Mouse (Mus musculus) right cerebral cortex, postnatal 10 days (tissue): Measurements from ENCODE around the gene Jph2.
"Not testable (repeated sequence)": the region's sequence is repeated elsewhere in the genome, so short reads cannot be mapped to it uniquely, and the experiment has no call there.

Experiments
- DNase-seq, 2 experiments: peaks; one replicate each; pipeline ENCODE4 v3.0.0; 2021; ENCODE audit warnings: low spot score in 2 of 2

Gene Jph2

DNA sequence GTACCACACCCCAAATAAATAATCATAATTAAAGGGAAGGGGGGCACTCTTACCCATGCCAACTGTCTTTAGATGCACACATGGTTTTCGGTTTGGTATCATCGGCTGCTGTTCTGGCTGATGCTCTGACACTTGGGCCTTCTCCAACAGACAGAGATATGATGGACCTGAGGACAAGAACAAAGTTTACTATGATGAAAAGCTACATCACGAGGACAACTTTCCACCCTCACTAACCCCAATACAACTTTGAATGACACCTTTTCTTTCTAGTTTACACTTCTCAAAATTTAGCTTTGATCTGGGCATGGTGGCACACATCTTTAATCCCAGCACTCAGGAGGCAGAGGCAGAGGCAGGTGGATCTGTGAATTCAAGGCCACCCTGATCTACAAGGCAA lies 13.6 kb upstream of the Jph2 start:
- DNase-seq: not testable (repeated sequence)

DNA sequence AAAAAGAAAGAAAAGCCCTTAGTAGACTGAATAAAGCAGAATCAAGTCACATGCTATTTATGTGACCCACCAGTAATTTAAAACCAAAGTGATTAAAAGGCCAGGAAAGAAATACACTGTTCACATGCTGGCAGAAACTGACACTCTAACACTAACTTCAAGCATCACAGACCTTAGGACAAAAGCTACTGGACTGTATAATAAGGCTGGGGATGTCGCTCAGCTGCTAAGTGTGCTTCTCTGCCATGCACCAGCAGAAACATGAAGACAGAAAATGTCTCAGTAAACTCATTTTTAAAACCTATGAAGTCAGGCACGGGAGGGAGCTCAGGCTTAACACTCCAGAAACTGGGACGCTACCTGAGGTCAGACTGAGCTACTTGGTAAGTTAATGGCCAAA lies 12.4 kb upstream of the Jph2 start:
- no peak for DNase-seq

DNA sequence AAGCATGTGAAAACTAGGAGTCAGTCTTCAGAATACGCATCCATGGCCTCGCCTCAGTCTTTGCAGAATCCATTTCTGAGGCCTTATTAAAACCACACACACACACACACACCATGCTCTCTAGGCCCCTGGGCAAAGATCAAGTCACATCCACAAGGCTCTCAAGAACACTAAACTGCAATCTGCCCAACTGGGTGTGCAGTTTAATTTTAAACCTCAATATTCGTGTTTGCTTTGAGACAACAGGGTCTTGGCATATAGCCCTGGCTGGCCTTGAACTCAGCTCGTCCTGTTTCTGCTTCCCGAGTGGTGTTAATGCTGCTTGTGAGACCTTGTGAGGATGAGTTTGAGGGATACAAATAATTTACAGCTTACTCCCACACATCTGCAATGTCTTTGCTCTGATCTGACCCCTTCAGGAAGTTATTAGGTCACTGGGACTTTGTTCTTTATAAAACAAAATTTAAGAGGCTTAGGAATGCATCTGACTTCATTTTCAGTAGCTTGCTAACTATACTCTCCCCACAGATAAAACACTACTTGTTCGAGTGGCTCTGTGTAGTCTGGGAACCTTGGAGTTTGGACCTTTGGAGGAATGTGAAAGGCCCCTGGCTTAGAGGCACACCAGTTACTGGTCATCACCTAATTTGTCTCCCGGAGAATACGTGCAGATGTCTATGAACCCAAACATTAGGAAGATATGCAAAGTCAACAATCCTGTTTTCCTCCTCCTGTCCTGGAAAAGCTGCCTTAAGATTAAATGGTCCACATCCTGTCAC lies 6.4 kb upstream of the Jph2 start:
- DNase-seq: no peak

DNA sequence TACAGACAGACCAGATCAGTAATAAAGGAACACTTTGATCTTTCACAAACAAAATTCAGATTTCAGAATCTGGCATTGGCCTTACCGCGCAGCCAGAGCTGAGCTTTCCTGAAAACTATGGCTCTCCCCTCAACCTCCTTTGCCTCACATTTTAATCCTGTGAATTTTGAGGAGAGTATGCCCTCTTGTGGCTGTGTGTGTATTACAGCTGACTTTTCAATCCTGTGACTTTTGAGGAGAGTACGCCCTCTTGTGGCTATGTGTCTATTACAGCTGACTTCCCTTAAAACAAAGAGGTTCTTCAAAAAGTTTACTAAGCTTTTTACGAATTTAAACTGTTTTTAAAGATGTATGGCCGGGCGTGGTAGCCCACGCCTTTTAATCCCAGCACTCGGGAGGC lies 3.4 kb upstream of the Jph2 start:
- DNase-seq: peak; percentile 75 to 84

DNA sequence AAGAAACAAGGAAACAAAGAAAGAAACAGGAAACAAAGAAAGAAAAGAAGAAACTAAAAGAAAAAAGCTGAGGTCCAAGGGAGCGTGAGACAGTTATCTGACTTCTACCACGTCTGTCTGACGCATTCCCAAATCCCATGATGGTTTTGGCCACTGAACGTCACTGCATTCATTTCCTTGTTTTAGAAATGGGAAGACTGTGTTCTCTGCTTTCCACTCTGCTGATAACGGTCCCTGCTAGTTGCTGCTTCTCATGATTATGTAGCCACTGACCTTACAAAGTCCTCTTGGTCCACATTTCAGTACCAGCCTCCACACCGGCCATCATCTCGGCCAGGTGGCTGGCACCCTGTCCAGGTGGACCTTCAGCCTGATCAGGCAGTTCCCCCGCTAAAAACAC lies 1.4 kb upstream of the Jph2 start:
- no peak for DNase-seq

DNA sequence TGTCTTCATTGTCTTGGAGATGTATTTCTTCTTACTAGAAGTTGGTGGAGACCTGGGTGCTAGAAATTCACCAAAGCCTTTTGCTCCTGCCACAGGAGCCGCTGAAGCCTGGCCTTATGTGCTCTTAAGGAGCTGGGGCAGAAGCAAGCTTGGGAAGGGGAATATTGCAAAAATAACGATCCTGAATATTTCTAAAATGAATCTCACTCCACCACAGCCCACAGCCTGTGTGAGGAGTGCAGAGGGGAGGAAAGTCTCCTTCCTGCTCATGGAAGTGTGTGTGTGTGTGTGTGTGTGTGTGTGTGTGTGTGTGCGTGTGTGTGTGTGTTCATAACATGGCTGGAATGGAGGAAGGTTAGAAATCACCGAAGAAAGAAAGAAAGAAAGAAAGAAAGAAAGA lies 977 bp upstream of the Jph2 start:
- no peak for DNase-seq

DNA sequence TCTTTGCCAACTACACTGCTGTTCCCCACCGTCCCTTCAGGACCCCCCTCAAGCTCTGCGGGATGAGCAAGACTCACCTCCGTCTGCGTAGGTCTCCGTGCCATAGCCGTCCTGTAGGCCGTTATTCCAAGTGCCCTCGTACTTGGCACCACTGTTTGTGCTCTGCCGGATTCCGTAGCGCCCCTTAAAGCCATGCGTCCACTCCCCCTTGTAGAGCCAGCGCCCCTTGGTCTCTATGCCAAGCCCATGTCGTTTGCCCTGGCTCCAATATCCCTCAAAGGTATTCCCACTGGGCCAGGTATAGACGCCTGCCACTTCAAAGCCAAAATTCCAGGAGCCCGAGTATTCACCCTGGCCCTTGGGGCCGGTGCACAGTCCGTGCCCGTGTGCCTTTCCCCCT lies 722 bp downstream of the Jph2 start:
- DNase-seq: no peak

DNA sequence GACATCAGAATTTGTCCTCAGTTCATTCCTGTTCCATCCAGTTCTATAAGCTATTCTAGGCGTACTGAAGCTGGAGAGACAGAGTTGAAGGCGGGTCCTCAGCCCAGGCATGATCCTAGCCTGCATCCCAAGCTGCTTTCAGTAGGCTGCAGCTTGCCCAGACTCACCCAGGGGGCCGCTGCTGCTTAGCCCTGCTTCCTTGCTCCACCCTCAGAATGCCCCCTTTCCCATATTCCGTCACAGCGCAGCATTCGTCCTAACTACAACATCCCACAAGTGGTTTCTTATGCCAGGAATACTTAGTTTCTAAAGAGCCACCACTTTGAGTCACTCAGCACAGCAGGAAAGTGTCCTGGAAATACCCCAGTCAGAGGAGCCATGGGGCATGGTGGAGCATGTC lies 2.8 kb downstream of the Jph2 start:
- DNase-seq: no peak

DNA sequence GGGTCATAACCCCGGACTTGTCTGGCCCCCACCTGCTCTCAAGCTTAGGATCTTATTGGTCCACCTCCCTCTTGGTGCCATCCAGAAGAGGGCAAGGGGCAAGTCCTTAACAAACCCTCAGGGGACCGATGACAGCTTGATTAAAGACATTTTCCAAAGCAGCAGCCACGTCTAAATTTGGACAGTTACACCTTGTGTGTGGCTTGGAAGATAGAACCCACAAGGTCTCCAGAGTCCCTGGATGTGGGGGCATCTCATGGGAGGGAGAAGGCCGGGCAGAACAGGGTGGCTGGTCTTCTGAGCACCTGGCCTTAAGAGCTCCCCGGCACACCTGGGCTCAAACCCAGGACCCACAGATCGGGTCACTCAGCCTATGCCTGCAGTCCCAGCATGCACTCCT lies 3.8 kb downstream of the Jph2 start:
- no peak for DNase-seq

DNA sequence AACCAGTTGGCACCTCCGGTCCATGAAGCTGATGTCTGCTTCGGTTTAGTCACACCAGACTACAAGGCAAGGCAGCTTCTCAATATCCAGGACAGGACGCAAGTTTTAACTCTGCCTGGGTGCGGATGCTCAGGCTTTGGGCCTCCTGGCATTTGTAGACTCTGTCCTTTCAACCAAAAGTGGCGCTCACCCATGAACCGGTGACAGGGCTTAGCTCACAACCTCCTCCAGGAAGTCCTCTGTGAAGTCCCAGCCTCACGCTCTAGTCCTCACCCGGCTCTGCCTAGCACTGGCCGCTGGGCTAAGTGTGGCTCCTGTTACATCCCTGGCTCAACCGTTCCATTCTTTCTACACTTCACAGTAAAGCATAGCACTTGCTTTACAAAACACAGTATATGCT lies 4.6 kb downstream of the Jph2 start:
- DNase-seq: no peak

DNA sequence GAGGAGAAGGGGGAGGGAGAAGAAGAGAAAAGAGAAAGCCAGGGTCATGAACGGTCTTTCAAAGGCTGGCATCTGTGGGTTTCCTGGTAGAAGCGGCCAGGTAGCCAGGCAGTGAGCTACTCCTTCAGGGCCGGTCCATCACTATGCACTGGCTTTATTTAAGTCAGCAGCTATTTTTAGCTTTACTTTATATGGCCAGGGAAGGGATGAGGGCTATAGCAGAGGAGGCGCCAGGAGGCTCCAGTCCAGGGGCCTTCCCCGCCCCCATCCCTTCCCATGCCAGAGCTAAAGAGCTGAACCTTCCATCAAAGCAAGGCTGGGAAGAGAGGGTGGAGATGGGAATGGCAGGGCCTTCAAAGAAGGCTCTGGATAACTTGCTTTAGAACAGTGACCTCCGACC lies 5.4 kb downstream of the Jph2 start:
- DNase-seq: no peak

DNA sequence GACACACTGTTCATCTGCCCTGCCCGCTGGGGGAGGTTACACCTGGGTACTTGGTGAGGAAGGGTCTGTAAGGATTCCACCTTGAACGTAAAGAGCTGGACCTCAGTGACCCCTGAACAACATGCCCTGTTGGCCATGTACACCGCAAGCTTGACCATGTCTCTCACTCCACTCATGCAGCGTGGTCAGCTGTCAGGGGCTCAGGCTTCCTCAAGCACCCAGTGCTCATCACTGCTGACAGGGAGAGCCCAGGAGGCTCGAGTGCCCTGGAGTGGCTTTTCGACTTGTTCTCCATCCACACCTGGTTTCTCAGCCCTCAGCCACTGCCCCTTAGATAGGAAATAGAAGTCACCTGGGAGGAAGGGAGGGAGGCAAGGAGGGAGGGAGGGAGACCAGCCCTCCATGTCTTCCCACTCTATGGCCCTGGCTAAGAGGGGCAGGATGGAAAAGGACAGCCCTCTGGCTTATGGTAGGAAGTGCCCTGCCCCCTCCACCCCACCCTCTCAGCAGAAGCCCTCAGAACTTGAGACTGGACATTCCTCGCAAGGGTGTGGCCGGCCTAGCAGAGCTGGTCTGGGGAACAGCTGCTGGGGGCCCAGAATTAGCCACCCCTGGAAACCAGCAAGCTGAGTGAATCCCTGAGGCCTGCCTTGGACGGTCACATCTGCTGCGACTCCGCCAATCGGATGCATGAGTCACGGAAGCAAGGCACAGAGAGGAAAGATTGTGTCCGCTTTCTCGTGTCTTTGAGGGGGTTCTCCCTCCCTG lies 11.2 kb downstream of the Jph2 start:
- DNase-seq: no peak

DNA sequence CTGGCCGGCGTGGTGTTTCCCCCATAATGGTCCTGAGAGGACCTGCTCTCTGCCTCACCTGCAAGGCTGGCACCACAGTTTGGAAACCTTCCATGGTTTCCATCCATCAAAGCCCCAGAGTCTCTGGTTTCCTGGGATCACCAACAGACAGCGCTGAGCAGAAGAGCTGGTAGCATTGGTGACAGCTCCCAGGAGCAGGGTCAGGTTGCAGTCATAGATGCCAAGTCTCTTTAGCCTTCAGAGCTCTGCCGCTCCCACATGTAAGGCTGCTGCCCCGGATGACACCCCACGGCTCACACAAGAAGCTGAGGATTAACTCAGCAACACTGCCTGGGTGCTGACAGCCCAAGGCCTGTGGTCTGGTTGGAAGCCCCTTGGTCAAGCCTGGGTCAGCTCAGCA lies 12.7 kb downstream of the Jph2 start:
- no peak for DNase-seq

DNA sequence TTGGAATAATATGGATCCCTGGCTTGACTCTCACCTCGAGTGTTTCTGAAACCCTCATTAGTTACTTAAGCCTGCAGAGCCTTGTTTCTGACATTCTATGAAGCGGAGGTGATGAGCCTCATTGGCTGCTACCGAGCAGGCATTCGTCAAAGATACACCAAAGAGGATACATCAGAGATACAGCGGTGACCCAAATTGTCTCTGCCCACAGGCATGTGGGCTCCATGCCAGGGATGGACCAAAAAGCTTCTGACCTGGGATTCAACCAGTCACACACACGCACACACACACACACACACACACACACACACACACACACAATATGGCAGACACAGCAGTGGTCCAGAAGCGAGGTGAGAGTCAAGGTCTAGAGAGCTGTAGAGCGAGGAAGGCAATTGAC lies 16.5 kb downstream of the Jph2 start:
- no peak for DNase-seq

DNA sequence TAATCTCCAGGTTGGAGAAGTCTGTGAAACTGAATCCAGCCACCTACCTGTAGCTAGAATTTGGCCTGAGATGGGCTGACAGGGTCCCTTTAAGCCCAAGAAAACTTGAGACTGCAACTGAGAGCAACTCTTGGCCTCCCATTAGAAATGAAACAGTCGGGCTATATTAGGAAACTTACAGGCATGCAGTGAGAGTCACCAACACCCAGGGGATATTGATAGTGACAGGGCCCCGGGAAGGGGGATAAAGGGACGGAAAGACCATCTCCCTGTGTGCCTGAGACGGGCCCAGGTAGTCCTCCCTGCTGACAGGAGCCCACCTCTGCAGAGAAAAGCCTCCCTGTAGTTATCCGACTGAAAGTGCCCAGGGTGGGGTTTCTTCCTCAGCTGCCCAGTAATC lies 18.4 kb downstream of the Jph2 start:
- no peak for DNase-seq

DNA sequence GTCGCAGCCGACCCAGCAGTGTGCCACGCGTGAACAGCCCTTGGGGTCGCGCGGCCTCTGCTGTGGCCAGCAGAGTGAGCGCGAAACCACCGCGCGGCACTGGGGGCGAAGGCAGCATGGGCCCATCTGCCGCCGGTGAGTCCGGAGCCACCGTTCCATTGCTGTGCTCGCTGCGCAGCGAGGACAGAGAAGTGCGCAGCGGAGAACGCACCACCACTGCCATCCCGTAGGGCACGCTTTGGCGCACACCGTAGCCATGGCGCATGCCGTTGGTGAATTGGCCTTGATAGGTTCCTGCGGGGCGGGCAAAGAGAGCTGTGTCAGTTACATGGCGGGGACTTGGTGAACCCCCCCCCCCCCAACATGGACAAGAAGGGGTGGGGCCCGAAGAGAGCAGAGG lies 21.7 kb downstream of the Jph2 start:
- no peak for DNase-seq

DNA sequence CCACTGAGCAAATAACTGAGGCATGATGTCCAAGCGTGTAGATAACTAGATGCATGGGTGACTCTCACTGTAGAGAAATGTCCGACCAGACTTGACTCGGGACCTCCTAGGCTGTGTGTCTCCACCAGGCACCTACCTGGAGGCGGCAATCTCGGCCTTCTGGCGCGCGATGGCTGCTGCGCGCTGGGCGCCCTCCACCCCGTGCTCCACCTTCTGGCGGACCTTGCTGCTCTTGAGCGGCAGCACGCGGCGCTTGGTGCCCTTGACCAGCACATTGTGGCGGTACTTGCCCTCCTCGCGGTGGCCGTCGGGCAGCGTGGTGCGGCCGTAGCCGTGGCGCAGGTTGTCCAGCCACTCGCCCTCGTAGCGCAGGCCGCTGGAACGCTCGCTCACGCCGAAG lies 22.3 kb downstream of the Jph2 start:
- no peak for DNase-seq

DNA sequence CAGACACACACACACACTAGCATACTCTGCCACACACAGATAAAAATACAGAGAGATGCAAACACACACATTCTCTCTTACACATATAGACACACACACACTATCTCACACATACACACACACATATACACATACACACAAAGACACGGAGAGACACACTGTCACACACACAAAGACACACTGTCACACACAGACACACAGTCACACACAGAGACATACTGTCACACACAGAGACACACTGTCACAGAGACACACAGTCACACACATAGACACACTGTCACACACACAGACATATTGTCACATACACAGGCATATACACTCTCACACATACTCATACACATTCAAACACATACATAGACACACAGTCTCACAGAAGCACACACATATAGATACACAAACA lies 25.2 kb downstream of the Jph2 start:
- no peak for DNase-seq

DNA sequence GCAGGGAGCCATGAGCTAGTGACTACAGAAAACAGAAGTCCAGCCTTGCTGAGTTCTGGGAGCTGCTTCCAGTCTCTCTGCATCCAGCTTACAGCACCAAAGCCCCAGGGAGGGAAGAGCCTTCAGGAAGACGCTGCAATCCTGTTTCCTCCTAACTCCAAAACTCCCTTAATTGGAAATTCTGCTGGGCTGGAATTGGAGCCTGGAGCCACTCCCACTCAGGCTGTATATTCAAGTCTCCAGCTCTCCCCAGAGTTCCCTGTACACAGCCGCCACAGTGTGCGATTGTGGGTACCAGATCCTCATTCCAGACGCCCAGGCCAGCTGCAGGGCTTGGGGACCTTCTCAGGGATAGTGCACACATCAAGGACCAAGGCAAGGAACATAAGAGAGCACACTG lies 27.6 kb downstream of the Jph2 start:
- no peak for DNase-seq

DNA sequence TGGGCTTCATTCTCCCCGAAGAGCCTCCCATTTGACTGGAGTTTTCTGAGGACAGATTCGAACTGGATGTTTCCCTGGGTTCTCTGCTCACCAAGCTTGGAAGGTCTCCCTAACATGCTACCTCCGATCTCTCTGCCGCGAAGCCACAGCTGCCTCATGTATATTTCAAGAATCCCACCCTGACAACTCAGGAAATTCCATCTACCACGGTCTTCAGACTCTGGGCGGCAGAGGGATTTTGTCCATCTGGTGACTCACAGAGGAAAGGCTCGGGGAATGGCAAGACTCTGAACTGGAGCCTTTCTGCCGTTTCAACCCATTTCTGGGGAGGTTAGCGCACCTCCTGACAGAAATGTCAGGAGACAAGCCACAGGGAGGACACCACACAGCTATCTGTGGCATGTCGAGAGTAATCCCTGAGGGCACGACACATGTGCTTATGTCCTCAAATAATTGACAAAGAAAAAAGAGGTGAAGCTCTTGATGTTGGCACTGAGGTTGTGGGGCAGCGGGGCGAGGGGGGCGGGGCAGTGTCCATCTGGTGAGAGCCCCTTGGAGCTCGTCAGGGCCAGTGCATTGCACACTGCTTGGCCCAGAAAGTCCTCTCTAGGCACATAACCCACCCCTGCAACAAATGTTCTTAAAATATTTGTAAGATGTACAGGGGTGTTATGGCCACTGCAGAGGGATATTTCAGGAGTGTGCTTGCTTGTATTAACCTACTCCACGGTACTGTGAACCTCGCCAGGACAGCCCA lies 32.8 kb downstream of the Jph2 start:
- DNase-seq: no peak

DNA sequence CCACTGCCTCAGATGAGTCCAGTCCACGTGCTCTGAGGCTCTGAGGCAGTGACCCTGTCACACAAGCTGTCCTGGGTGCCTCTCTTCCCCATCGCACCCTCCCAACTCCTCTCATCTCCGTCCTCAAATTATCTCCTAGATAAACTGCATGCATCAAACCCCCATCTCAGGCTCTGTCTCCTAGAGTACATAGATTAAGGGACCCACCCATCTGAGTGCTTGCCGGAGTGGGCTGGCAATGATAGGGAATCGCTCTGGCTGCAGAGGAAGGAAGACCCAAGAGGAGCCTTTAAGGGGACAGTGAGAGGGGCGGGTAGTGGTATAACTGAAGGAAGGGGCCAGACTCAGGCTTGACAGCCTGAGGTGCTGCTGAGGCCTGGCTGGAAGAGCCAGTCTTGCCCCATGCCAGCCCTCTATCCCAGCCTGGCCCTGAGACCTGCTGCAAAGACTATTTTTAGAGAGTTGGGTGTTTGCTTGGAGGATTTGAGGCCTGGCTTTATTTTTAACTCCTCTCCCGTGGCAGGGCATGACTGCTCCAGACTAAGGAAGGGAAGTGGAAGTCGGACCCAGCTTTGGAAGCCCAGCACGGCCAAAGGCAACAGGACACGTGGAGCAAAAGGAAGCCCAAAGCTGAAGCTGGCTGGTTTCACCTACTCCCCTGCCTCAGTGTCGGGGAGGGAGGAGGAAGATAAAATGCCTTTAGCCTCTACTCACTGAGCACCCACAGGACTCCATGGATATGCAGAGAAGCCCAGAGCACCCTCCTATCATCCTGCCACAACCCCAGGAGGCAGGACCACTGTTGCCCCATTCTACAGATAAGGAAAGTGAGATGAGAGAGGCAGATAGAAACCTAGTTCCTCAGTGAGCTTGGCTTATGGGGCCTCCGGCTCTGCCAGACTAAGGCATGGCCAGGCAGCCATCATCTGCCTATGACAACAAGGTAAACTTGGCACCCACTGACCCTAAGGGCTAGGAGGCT lies 34.6 kb downstream of the Jph2 start:
- no peak for DNase-seq
